Mouse (Mus musculus) intestine, postnatal 0 days (tissue): ENCODE measurements at regions not wholly inside any gene's neighbourhood (a gene's known extent, or its start where the extent isn't known, plus 50 kb on each side); places are given as distances from the start of the nearest gene placed in this dataset.

Source experiments
- ATAC-seq: fragments of 200-750 bp; cut with Nextera tagmentation; 2 replicates; pipeline ENCODE4 v1.8.0; 2017; ENCODE audit warnings: mild to moderate bottlenecking, moderate TSS enrichment, moderate library complexity
- H3K27ac ChIP-seq: fragments of 300-500 bp; sonication (generic); 2 replicates; pipeline ENCODE4 v1.5.1; 2014; ENCODE audit warnings: mild to moderate bottlenecking, low read depth, low read length, moderate library complexity
- H3K27me3 ChIP-seq: fragments of 300-500 bp; sonication (generic); replicated peaks from 2 replicates; pipeline ENCODE4 v1.6.1; 2014; ENCODE audit warnings: low read length, mixed read lengths; ENCODE audit not compliant: control insufficient read depth, insufficient read depth
- H3K36me3 ChIP-seq: fragments of 300-500 bp; sonication (generic); 2 replicates; pipeline ENCODE4 v1.6.1; 2014; ENCODE audit warnings: mild to moderate bottlenecking, moderate library complexity; ENCODE audit not compliant: control insufficient read depth, insufficient read depth
- H3K4me1 ChIP-seq: fragments of 300-500 bp; sonication (generic); replicated peaks from 2 replicates; pipeline ENCODE4 v1.6.1; 2014; ENCODE audit warnings: antibody characterized with exemption, low read length, mixed read lengths; ENCODE audit not compliant: control insufficient read depth, insufficient read depth
- H3K4me2 ChIP-seq: fragments of 300-500 bp; sonication (generic); replicated peaks from 2 replicates; pipeline ENCODE4 v1.6.1; 2014; ENCODE audit warnings: low read depth, mild to moderate bottlenecking, moderate library complexity
- H3K4me3 ChIP-seq: fragments of 300-500 bp; sonication (generic); 2 replicates; pipeline ENCODE4 v1.5.1; 2014; ENCODE audit warnings: low read depth, low read length
- H3K9ac ChIP-seq: fragments of 300-500 bp; sonication (generic); 2 replicates; pipeline ENCODE4 v1.6.1; 2014; ENCODE audit warnings: mild to moderate bottlenecking, low read depth, low read length
- H3K9me3 ChIP-seq: fragments of 300-500 bp; sonication (generic); 2 replicates; pipeline ENCODE4 v1.6.1; 2016; ENCODE audit warnings: mixed run types; ENCODE audit not compliant: control insufficient read depth
- CTCF ChIP-seq: sonication (generic); IDR thresholded peaks from 2 replicates; pipeline ENCODE4 v1.5.1; 2016; ENCODE audit warnings: low read depth, mild to moderate bottlenecking, control low read depth, antibody characterized with exemption, moderate library complexity
- WGBS: fragments of 180-500 bp; shearing (Covaris S2); extraction: QIAGEN DNeasy Blood & Tissue Kit; methylation state at CpG from one replicate; pipeline ENCODE4 v1.1.7; 2014; 5-methylcytosine and 5-hydroxymethylcytosine counted together

- H3K36me3 ChIP-seq, result no peaks in the 10 kb centered on the region
- H3K27ac ChIP-seq, result no peak overlapping the region
- no peaks in the 10 kb centered on the region for H3K4me1 ChIP-seq
- no peak overlapping the region for H3K4me2 ChIP-seq
- no peak overlapping the region for H3K9ac ChIP-seq
- 84% methylated on average over 5 of the region's 5 CpGs for WGBS
- no peaks in the 10 kb centered on the region for H3K9me3 ChIP-seq
- no peak overlapping the region for H3K4me3 ChIP-seq
- ATAC-seq, result no peak
- TF ChIP-seq CTCF, result no peak
- no peaks in the 10 kb centered on the region for H3K27me3 ChIP-seq
Observed at GRCm38 (mm10) chr5:28819091-28819490, 352.0 kb upstream of the Shh start.

- Histone ChIP-seq H3K4me1 (no peaks in the 10 kb centered on the region), H3K27me3 (no peaks in the 10 kb centered on the region), H3K27ac (no peak overlapping the region), H3K9me3 (no peaks in the 10 kb centered on the region), H3K36me3 (no peaks in the 10 kb centered on the region), H3K4me2 (no peak overlapping the region), H3K4me3 (no peak overlapping the region), H3K9ac (no peak overlapping the region)
- WGBS, result 63% methylated on average over 5 of the region's 5 CpGs
- ATAC-seq, result no peak
- no peak for TF ChIP-seq CTCF
Observed at GRCm38 (mm10) chr5:28807950-28808349, 340.9 kb upstream of the Shh start.

DNA sequence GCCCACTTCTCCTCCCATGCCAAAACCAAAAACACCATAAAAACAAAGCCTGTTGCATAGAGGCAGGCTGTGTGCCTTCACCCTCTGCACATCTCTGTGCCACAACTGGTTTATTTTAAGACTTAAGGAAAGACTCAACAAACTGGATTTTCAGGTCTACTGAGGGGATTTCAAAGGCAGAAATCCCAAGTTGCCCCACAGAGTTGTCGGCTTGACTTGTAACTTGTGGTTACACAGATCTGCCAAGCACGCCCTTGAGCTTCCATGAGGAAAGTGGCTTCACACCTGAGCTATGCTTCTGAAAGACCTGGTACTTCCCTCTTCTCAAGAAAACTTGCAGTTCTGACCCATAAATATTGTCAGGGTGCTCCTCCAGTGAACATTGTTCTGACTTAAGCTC is 332.4 kb upstream of the Shh start:
- no peaks in the 10 kb centered on the region for H3K4me1 ChIP-seq
- WGBS, result 76% methylated on average over 2 of the region's 2 CpGs
- no peak overlapping the region for H3K4me2 ChIP-seq
- no peaks in the 10 kb centered on the region for H3K27me3 ChIP-seq
- H3K4me3 ChIP-seq, result no peak overlapping the region
- H3K9ac ChIP-seq, result no peak overlapping the region
- no peak for ATAC-seq
- H3K9me3 ChIP-seq, result no peaks in the 10 kb centered on the region
- H3K36me3 ChIP-seq, result no peaks in the 10 kb centered on the region
- no peak overlapping the region for H3K27ac ChIP-seq
- no peak for TF ChIP-seq CTCF

DNA sequence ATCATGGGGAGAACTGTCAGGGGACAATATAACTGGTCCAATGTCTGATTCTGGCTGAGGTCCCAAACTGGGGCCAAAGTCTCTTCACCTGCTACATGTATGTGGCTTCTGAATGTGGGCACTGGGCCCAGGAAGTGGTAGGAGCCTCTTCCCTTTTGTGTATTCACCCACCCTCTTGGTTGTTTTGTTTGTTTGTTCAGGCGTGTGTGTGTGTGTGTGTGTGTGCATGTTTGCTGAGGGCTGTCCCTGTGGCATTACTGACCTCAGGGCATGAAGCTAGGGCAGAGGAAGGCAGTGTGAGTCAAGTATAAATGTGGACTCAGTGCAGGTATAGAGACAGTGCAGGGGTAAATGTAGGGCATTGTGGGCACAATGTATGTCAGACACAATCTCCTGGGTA is 331.3 kb upstream of the Shh start:
- H3K9me3 ChIP-seq, result no peaks in the 10 kb centered on the region
- H3K9ac ChIP-seq, result no peak overlapping the region
- no peak overlapping the region for H3K4me2 ChIP-seq
- no peaks in the 10 kb centered on the region for H3K27me3 ChIP-seq
- ATAC-seq, result no peak
- H3K4me1 ChIP-seq, result no peaks in the 10 kb centered on the region
- WGBS, result 84% methylated on average over 1 of the region's 1 CpGs
- no peaks in the 10 kb centered on the region for H3K36me3 ChIP-seq
- no peak overlapping the region for H3K27ac ChIP-seq
- H3K4me3 ChIP-seq, result no peak overlapping the region
- no peak for TF ChIP-seq CTCF

- H3K4me2 ChIP-seq, result no peak overlapping the region
- H3K4me3 ChIP-seq, result no peak overlapping the region
- H3K9me3 ChIP-seq, result no peaks in the 10 kb centered on the region
- H3K9ac ChIP-seq, result no peak overlapping the region
- peak; percentile 36; the same call in 1 of the 2 replicates for ATAC-seq
- H3K36me3 ChIP-seq, result no peaks in the 10 kb centered on the region
- H3K27me3 ChIP-seq, result no peaks in the 10 kb centered on the region
- H3K4me1 ChIP-seq, result no peaks in the 10 kb centered on the region
- no peak overlapping the region for H3K27ac ChIP-seq
- TF ChIP-seq CTCF, result no peak
- WGBS, result 86% methylated on average over 6 of the region's 6 CpGs
Observed at GRCm38 (mm10) chr5:28795130-28795758, 328.2 kb upstream of the Shh start.

DNA sequence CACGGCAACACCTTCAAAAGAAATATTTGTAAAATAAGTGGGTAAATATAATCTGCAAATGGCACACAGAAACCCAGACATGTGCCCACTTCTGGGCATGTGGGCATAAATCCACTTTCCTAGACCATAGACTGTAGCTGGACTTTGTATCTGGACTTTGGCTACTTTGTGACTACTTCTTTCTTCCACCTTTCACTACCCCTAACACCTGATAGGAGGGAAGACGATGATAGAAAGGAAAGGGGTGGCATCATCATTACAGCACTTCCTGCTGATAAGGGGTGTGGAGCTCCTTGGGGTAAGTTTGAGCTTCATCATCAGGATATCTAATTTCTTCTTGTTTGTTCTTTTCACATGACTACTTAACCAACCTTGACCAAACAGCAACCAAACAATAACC is 326.7 kb upstream of the Shh start:
- H3K4me2 ChIP-seq, result no peak overlapping the region
- 34% methylated on average over 2 of the region's 2 CpGs for WGBS
- no peak overlapping the region for H3K27ac ChIP-seq
- H3K4me1 ChIP-seq, result no peaks in the 10 kb centered on the region
- H3K36me3 ChIP-seq, result no peaks in the 10 kb centered on the region
- H3K9me3 ChIP-seq, result no peaks in the 10 kb centered on the region
- no peak overlapping the region for H3K9ac ChIP-seq
- no peak overlapping the region for H3K4me3 ChIP-seq
- H3K27me3 ChIP-seq, result no peaks in the 10 kb centered on the region
- ATAC-seq, result peak; percentile 54
- TF ChIP-seq CTCF, result no peak
